Mouse (Mus musculus): ENCODE measurements around the gene 1700014D04Rik. TPM values are rescaled to one million over a fixed set of nuclear protein-coding genes. Genes with fewer than 3 reads are reported as not detected.
"Not testable (repeated sequence)": the region's sequence is repeated elsewhere in the genome, so short reads cannot be mapped to it uniquely, and the experiment has no call there.

1700014D04Rik gene
- polyA plus RNA-seq, 1 experiment = not detected

- no peaks in the 10 kb centered on the region for H3K36me3 ChIP-seq (ENCODE audit: control insufficient read depth, insufficient read depth)
- no peak overlapping the region for H3K4me2 ChIP-seq (ENCODE audit: low read depth)
- no peak overlapping the region for H3ac ChIP-seq (ENCODE audit: control insufficient read depth, insufficient read length)
- TF ChIP-seq MYOG (IDR thresholded peaks at IDR 0.05; ENCODE audit: control insufficient read depth in 1 of 3, insufficient read depth in 1 of 3, insufficient read length in 2 of 3, low read depth in 2 of 3) = no peak
- no peak for TF ChIP-seq REST (IDR thresholded peaks at IDR 0.05; ENCODE audit: insufficient read depth, insufficient read length)
- TF ChIP-seq MYOD1 (IDR thresholded peaks at IDR 0.05; ENCODE audit: control insufficient read depth in 1 of 3, insufficient read length in 2 of 3, low read depth in 2 of 3) = no peak
- TF ChIP-seq POLR2AphosphoS2 (IDR thresholded peaks at IDR 0.05; ENCODE audit: insufficient read length, low read depth) = no peak
- no peak for TF ChIP-seq CEBPB (IDR thresholded peaks at IDR 0.05; ENCODE audit: insufficient read depth, poor library complexity, severe bottlenecking)
- TF ChIP-seq TCF3 (IDR thresholded peaks at IDR 0.05; ENCODE audit: insufficient read length, low read depth) = no peak
- no peak for TF ChIP-seq SRF (IDR thresholded peaks at IDR 0.05; ENCODE audit: control insufficient read depth, insufficient read length, low read depth)
- TF ChIP-seq POLR2A (IDR thresholded peaks at IDR 0.05; ENCODE audit: insufficient read length, low read depth) = no peak
- no peak for TF ChIP-seq E2F4 (IDR thresholded peaks at IDR 0.05; ENCODE audit: insufficient read depth)
- TF ChIP-seq USF1 (IDR thresholded peaks at IDR 0.05; ENCODE audit: low read depth) = no peak
- no peak for TF ChIP-seq TCF12 (IDR thresholded peaks at IDR 0.05; ENCODE audit: insufficient read depth, poor library complexity, severe bottlenecking)
- TF ChIP-seq MAX (IDR thresholded peaks at IDR 0.05; ENCODE audit: low read depth) = no peak
- H3K4me3 ChIP-seq = no peak overlapping the region
- H3K27me3 ChIP-seq (ENCODE audit: control insufficient read depth, insufficient read depth, insufficient read length) = peaks cover 53% of the 10 kb centered on the region
- H3K79me2 ChIP-seq (ENCODE audit: control insufficient read depth, insufficient read depth) = no peaks in the 10 kb centered on the region
These were observed 27.1 kb downstream of the 1700014D04Rik start for GRCm38 (mm10) chr13:59719475-59719874.

GRCm38 (mm10) chr13:59718857-59719440 is 27.6 kb downstream of the 1700014D04Rik start:
- not testable (repeated sequence) for H3ac ChIP-seq (ENCODE audit: control insufficient read depth, insufficient read length); H3K4me2 ChIP-seq (ENCODE audit: low read depth); H3K36me3 ChIP-seq (ENCODE audit: control insufficient read depth, insufficient read depth); H3K79me2 ChIP-seq (ENCODE audit: control insufficient read depth, insufficient read depth); H3K4me3 ChIP-seq
- H3K27me3 ChIP-seq (ENCODE audit: control insufficient read depth, insufficient read depth, insufficient read length) = peaks cover 51% of the 10 kb centered on the region

- Histone ChIP-seq H3K79me2 (ENCODE audit: control insufficient read depth, insufficient read depth) (no peaks in the 10 kb centered on the region), H3K4me3 (no peak overlapping the region), H3ac (ENCODE audit: control insufficient read depth, insufficient read length) (no peak overlapping the region), H3K36me3 (ENCODE audit: control insufficient read depth, insufficient read depth) (no peaks in the 10 kb centered on the region), H3K27me3 (ENCODE audit: control insufficient read depth, insufficient read depth, insufficient read length) (peaks cover 44% of the 10 kb centered on the region), H3K4me2 (ENCODE audit: low read depth) (no peak overlapping the region)
- no peak for TF ChIP-seq POLR2AphosphoS2 (IDR thresholded peaks at IDR 0.05; ENCODE audit: insufficient read length, low read depth)
- TF ChIP-seq MYOG (IDR thresholded peaks at IDR 0.05; ENCODE audit: control insufficient read depth in 1 of 3, insufficient read depth in 1 of 3, insufficient read length in 2 of 3, low read depth in 2 of 3) = no peak
- no peak for TF ChIP-seq POLR2A (IDR thresholded peaks at IDR 0.05; ENCODE audit: insufficient read length, low read depth)
- no peak for TF ChIP-seq REST (IDR thresholded peaks at IDR 0.05; ENCODE audit: insufficient read depth, insufficient read length)
- no peak for TF ChIP-seq TCF12 (IDR thresholded peaks at IDR 0.05; ENCODE audit: insufficient read depth, poor library complexity, severe bottlenecking)
- no peak for TF ChIP-seq TCF3 (IDR thresholded peaks at IDR 0.05; ENCODE audit: insufficient read length, low read depth)
- no peak for TF ChIP-seq MYOD1 (IDR thresholded peaks at IDR 0.05; ENCODE audit: control insufficient read depth in 1 of 3, insufficient read length in 2 of 3, low read depth in 2 of 3)
- no peak for TF ChIP-seq MAX (IDR thresholded peaks at IDR 0.05; ENCODE audit: low read depth)
- TF ChIP-seq E2F4 (IDR thresholded peaks at IDR 0.05; ENCODE audit: insufficient read depth) = no peak
These were observed 32.8 kb downstream of the 1700014D04Rik start for GRCm38 (mm10) chr13:59713710-59714109.

- H3K79me2 ChIP-seq (ENCODE audit: control insufficient read depth, insufficient read depth); H3K36me3 ChIP-seq (ENCODE audit: control insufficient read depth, insufficient read depth); H3K4me2 ChIP-seq (ENCODE audit: low read depth); H3ac ChIP-seq (ENCODE audit: control insufficient read depth, insufficient read length); H3K4me3 ChIP-seq: not testable (repeated sequence)
- peaks cover 40% of the 10 kb centered on the region for H3K27me3 ChIP-seq (ENCODE audit: control insufficient read depth, insufficient read depth, insufficient read length)
These were observed 34.6 kb downstream of the 1700014D04Rik start, which contains the start of gene Spata31d1b for GRCm38 (mm10) chr13:59711984-59712383. TSS of gene Spata31d1b (plus strand) at chr13:59712284.

GRCm38 (mm10) chr13:59710230-59710629 is 36.3 kb downstream of the 1700014D04Rik start, which contains the start of gene Spata31d1a:
TSS of gene Spata31d1a (minus strand) at chr13:59710330.
- Histone ChIP-seq H3K4me2 (ENCODE audit: low read depth) (no peak within 1 kb of the TSS), H3K27me3 (ENCODE audit: control insufficient read depth, insufficient read depth, insufficient read length) (peaks cover 29% of the 10 kb centered on the region), H3K79me2 (ENCODE audit: control insufficient read depth, insufficient read depth) (no peaks in the 10 kb centered on the region), H3K4me3 (no peak within 1 kb of the TSS), H3ac (ENCODE audit: control insufficient read depth, insufficient read length) (no peak within 1 kb of the TSS), H3K36me3 (ENCODE audit: control insufficient read depth, insufficient read depth) (no peaks in the 10 kb centered on the region)
- TF ChIP-seq SRF (IDR thresholded peaks at IDR 0.05; ENCODE audit: control insufficient read depth, insufficient read length, low read depth) (no peak), MYOG (IDR thresholded peaks at IDR 0.05; ENCODE audit: control insufficient read depth in 1 of 3, insufficient read depth in 1 of 3, insufficient read length in 2 of 3, low read depth in 2 of 3) (no peak), TCF3 (IDR thresholded peaks at IDR 0.05; ENCODE audit: insufficient read length, low read depth) (no peak), MAX (IDR thresholded peaks at IDR 0.05; ENCODE audit: low read depth) (no peak), USF1 (IDR thresholded peaks at IDR 0.05; ENCODE audit: low read depth) (no peak), REST (IDR thresholded peaks at IDR 0.05; ENCODE audit: insufficient read depth, insufficient read length) (no peak), CEBPB (IDR thresholded peaks at IDR 0.05; ENCODE audit: insufficient read depth, poor library complexity, severe bottlenecking) (no peak), MYOD1 (IDR thresholded peaks at IDR 0.05; ENCODE audit: control insufficient read depth in 1 of 3, insufficient read length in 2 of 3, low read depth in 2 of 3) (no peak), POLR2A (IDR thresholded peaks at IDR 0.05; ENCODE audit: insufficient read length, low read depth) (no peak), POLR2AphosphoS2 (IDR thresholded peaks at IDR 0.05; ENCODE audit: insufficient read length, low read depth) (no peak), TCF12 (IDR thresholded peaks at IDR 0.05; ENCODE audit: insufficient read depth, poor library complexity, severe bottlenecking) (no peak), E2F4 (IDR thresholded peaks at IDR 0.05; ENCODE audit: insufficient read depth) (no peak)
